In the genomic region with DNA sequence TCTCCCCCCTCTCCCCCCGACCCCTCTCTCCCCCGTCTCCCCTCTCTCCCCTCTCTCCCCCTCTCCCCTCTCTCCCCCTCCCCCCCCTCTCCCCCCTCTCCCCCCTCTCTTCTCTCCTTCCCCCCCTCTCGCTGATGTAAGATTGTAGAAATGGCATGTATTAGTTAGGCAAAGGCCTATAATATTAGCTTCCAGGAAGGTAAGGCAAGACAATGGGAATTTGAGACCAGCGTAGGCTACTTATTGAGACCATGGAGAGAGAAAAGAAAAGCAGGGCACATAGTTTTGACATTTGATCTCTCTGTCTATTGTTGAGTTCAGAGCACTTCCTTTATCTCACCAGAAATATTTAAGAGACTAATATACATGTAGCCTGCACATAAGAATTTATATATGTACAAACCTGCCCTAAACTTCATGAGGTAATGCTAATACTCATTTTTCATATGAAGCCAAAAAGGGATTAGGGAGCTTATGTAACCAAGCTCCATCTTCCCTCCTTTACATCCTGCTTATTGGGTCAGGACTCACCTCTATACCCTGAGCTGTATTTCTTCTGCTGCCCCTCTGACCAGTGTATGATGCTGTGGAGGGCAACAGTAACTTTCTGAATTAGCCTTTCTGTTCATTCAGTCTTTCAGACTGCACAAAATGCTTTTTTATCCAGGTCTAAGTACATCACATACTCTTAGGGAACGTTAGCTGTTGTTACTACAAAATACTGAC, we compare ENCODE assay signal across 21 mouse cellular contexts.
DNase-seq lines count a peak whose midpoint lies in the region; ATAC-seq lines count a peak whose summit lies in the region.
"Had no signal": no experiment of that assay in that cellular context is flagged by ENCODE, and none has a peak within 500 bp of the region (broad histone marks: within the 10 kb centered on the region; RNA-seq: fewer than 3 reads in every experiment).

No protein-coding gene starts in this region.

- no peaks in the 10 kb centered on the region for H3K27me3 ChIP-seq in forebrain, embryonic 11.5 days (ENCODE audit: control insufficient read depth, insufficient read depth, low read length)
- no peaks in the 10 kb centered on the region for H3K27me3 ChIP-seq in forebrain, embryonic 12.5 days
- no peaks in the 10 kb centered on the region for H3K27me3 ChIP-seq in midbrain, embryonic 13.5 days
- no peaks in the 10 kb centered on the region for H3K27me3 ChIP-seq in midbrain, embryonic 11.5 days (ENCODE audit: control insufficient read depth, insufficient read depth, low read length)
- no peaks in the 10 kb centered on the region for H3K27me3 ChIP-seq in hindbrain, embryonic 16.5 days (replicated peaks; ENCODE audit: control insufficient read depth, insufficient read depth, low read length)
- no peaks in the 10 kb centered on the region for H3K27me3 ChIP-seq in neural tube, embryonic 15.5 days (replicated peaks)
- H3K27me3 ChIP-seq: embryonic facial prominence, embryonic 15.5 days; heart, embryonic 13.5 days; kidney, embryonic 15.5 days; limb, embryonic 13.5 days; liver, embryonic 12.5 days; neural tube, embryonic 13.5 days had no signal

- H3K4me3 ChIP-seq in forebrain, embryonic 11.5 days (ENCODE audit: low read depth, low read length) = no peak overlapping the region
- no peak overlapping the region for H3K4me3 ChIP-seq in forebrain, embryonic 12.5 days (replicated peaks)
- H3K4me3 ChIP-seq in midbrain, embryonic 13.5 days (replicated peaks) = no peak overlapping the region
- H3K4me3 ChIP-seq in midbrain, embryonic 11.5 days (ENCODE audit: low read depth, low read length) = no peak overlapping the region
- no peak overlapping the region for H3K4me3 ChIP-seq in hindbrain, embryonic 16.5 days (ENCODE audit: low read length)
- H3K4me3 ChIP-seq in neural tube, embryonic 15.5 days (replicated peaks) = no peak overlapping the region
- H3K4me3 ChIP-seq: embryonic facial prominence, embryonic 15.5 days; heart, embryonic 13.5 days; kidney, embryonic 15.5 days; limb, embryonic 13.5 days; liver, embryonic 12.5 days; neural tube, embryonic 13.5 days had no signal

- ATAC-seq in forebrain, embryonic 11.5 days (replicated peaks; ENCODE audit: low FRiP score) = 0 out of 2 replicates have a peak, but pooled peaks have one; percentile 10
- ATAC-seq in forebrain, embryonic 12.5 days (ENCODE audit: low FRiP score) = no peak
- ATAC-seq in midbrain, embryonic 13.5 days = peak; percentile 48
- no peak for ATAC-seq in midbrain, embryonic 11.5 days (ENCODE audit: low FRiP score)
- peak; percentile 50 for ATAC-seq in hindbrain, embryonic 16.5 days
- peak; percentile 57; the same call in 1 of the 2 replicates for ATAC-seq in neural tube, embryonic 15.5 days (ENCODE audit: low FRiP score)
- ATAC-seq: CD4-positive, CD25-positive, alpha-beta regulatory T cell, adult 4 months; intestine, postnatal 0 days; liver, embryonic 12.5 days had no signal

- H3K4me1 ChIP-seq in forebrain, embryonic 11.5 days (replicated peaks; ENCODE audit: control insufficient read depth, insufficient read depth, low read length) = no peaks in the 10 kb centered on the region
- no peaks in the 10 kb centered on the region for H3K4me1 ChIP-seq in forebrain, embryonic 12.5 days
- H3K4me1 ChIP-seq in midbrain, embryonic 13.5 days (replicated peaks) = no peaks in the 10 kb centered on the region
- no peaks in the 10 kb centered on the region for H3K4me1 ChIP-seq in midbrain, embryonic 11.5 days (ENCODE audit: control insufficient read depth, insufficient read depth, low read length)
- no peaks in the 10 kb centered on the region for H3K4me1 ChIP-seq in hindbrain, embryonic 16.5 days (ENCODE audit: control insufficient read depth, insufficient read depth, low read depth, low read length)
- no peaks in the 10 kb centered on the region for H3K4me1 ChIP-seq in neural tube, embryonic 15.5 days
- H3K4me1 ChIP-seq: embryonic facial prominence, embryonic 15.5 days; heart, embryonic 13.5 days; kidney, embryonic 15.5 days; limb, embryonic 13.5 days; liver, embryonic 12.5 days; neural tube, embryonic 13.5 days had no signal

- H3K9ac ChIP-seq in forebrain, embryonic 11.5 days (ENCODE audit: low read length) = no peak overlapping the region
- no peak overlapping the region for H3K9ac ChIP-seq in forebrain, embryonic 12.5 days
- H3K9ac ChIP-seq in midbrain, embryonic 13.5 days (replicated peaks) = no peak overlapping the region
- no peak overlapping the region for H3K9ac ChIP-seq in midbrain, embryonic 11.5 days (ENCODE audit: low read length)
- no peak overlapping the region; the same call in 1 of the 2 replicates for H3K9ac ChIP-seq in hindbrain, embryonic 16.5 days (ENCODE audit: low read depth, low read length)
- H3K9ac ChIP-seq in neural tube, embryonic 15.5 days (replicated peaks) = no peak overlapping the region
- H3K9ac ChIP-seq: embryonic facial prominence, embryonic 15.5 days; heart, embryonic 13.5 days; kidney, embryonic 15.5 days; limb, embryonic 13.5 days; liver, embryonic 12.5 days; neural tube, embryonic 13.5 days had no signal

- H3K9me3 ChIP-seq in forebrain, embryonic 11.5 days (ENCODE audit: control insufficient read depth, low read length) = no peaks in the 10 kb centered on the region
- H3K9me3 ChIP-seq in forebrain, embryonic 12.5 days = no peaks in the 10 kb centered on the region
- H3K9me3 ChIP-seq in midbrain, embryonic 13.5 days = no peaks in the 10 kb centered on the region
- H3K9me3 ChIP-seq in midbrain, embryonic 11.5 days (ENCODE audit: control insufficient read depth, low read length) = no peaks in the 10 kb centered on the region
- H3K9me3 ChIP-seq in hindbrain, embryonic 16.5 days (ENCODE audit: control insufficient read depth, low read length) = no peaks in the 10 kb centered on the region
- H3K9me3 ChIP-seq in neural tube, embryonic 15.5 days (replicated peaks) = no peaks in the 10 kb centered on the region
- H3K9me3 ChIP-seq: embryonic facial prominence, embryonic 15.5 days; heart, embryonic 13.5 days; kidney, embryonic 15.5 days; limb, embryonic 13.5 days; liver, embryonic 12.5 days; neural tube, embryonic 13.5 days had no signal

- no peak for DNase-seq in forebrain, embryonic 11.5 days (ENCODE audit: low spot score)
- DNase-seq in midbrain, embryonic 11.5 days (ENCODE audit: low spot score, missing footprints) = no peak
- no peak for DNase-seq in frontal cortex, adult 2 months (ENCODE audit: extremely low spot score in 1 of 2, low spot score in 1 of 2)
- no peak for DNase-seq in B cell, adult 2 months
- DNase-seq: gastrocnemius, postnatal 25 days; lung, adult 18-20 months; lung, postnatal 14 days; right cerebral cortex, adult 18-20 months had no signal

- no peaks in the 10 kb centered on the region for H3K36me3 ChIP-seq in forebrain, embryonic 11.5 days (ENCODE audit: control insufficient read depth, insufficient read depth, low read length)
- H3K36me3 ChIP-seq in forebrain, embryonic 12.5 days (replicated peaks) = no peaks in the 10 kb centered on the region
- H3K36me3 ChIP-seq in midbrain, embryonic 13.5 days = no peaks in the 10 kb centered on the region
- no peaks in the 10 kb centered on the region for H3K36me3 ChIP-seq in midbrain, embryonic 11.5 days (ENCODE audit: control insufficient read depth, insufficient read depth, low read length)
- no peaks in the 10 kb centered on the region for H3K36me3 ChIP-seq in hindbrain, embryonic 16.5 days (ENCODE audit: control insufficient read depth, insufficient read depth, low read length)
- H3K36me3 ChIP-seq in neural tube, embryonic 15.5 days = no peaks in the 10 kb centered on the region
- H3K36me3 ChIP-seq: embryonic facial prominence, embryonic 15.5 days; heart, embryonic 13.5 days; kidney, embryonic 15.5 days; limb, embryonic 13.5 days; liver, embryonic 12.5 days; neural tube, embryonic 13.5 days had no signal

- no peak overlapping the region for H3K27ac ChIP-seq in forebrain, embryonic 11.5 days (ENCODE audit: low read depth, low read length)
- no peak overlapping the region for H3K27ac ChIP-seq in forebrain, embryonic 12.5 days
- no peak overlapping the region for H3K27ac ChIP-seq in midbrain, embryonic 13.5 days
- H3K27ac ChIP-seq in midbrain, embryonic 11.5 days (ENCODE audit: low read depth, low read length) = no peak overlapping the region
- H3K27ac ChIP-seq in hindbrain, embryonic 16.5 days (ENCODE audit: low read depth, low read length) = no peak overlapping the region
- H3K27ac ChIP-seq in neural tube, embryonic 15.5 days (replicated peaks) = no peak overlapping the region
- H3K27ac ChIP-seq: embryonic facial prominence, embryonic 15.5 days; heart, embryonic 13.5 days; kidney, embryonic 15.5 days; limb, embryonic 13.5 days; liver, embryonic 12.5 days; neural tube, embryonic 13.5 days; stomach, postnatal 0 days had no signal

- WGBS in forebrain, embryonic 11.5 days = 54% methylated on average over 3 of the region's 5 CpGs
- 46% methylated on average over 3 of the region's 5 CpGs for WGBS in forebrain, embryonic 12.5 days
- 43% methylated on average over 3 of the region's 5 CpGs for WGBS in midbrain, embryonic 13.5 days
- 48% methylated on average over 4 of the region's 5 CpGs for WGBS in midbrain, embryonic 11.5 days
- WGBS in hindbrain, embryonic 16.5 days = 41% methylated on average over 5 of the region's 5 CpGs
- 50% methylated on average over 3 of the region's 5 CpGs for WGBS in neural tube, embryonic 15.5 days

- no peak overlapping the region for H3K4me2 ChIP-seq in forebrain, embryonic 11.5 days (ENCODE audit: low read depth, low read length, severe bottlenecking)
- no peak overlapping the region for H3K4me2 ChIP-seq in forebrain, embryonic 12.5 days
- H3K4me2 ChIP-seq in midbrain, embryonic 13.5 days (replicated peaks) = no peak overlapping the region
- no peak overlapping the region for H3K4me2 ChIP-seq in midbrain, embryonic 11.5 days
- H3K4me2 ChIP-seq in hindbrain, embryonic 16.5 days (ENCODE audit: low read length) = no peak overlapping the region
- no peak overlapping the region for H3K4me2 ChIP-seq in neural tube, embryonic 15.5 days
- H3K4me2 ChIP-seq: embryonic facial prominence, embryonic 15.5 days; heart, embryonic 13.5 days; kidney, embryonic 15.5 days; limb, embryonic 13.5 days; liver, embryonic 12.5 days; neural tube, embryonic 13.5 days had no signal

Comparison
In these comparisons a context has a peak if more than half of its experiments do, and no peak if none do; other contexts are left out.
1. ATAC-seq: peak in forebrain, embryonic 11.5 days (single experiment), midbrain, embryonic 13.5 days (single experiment), hindbrain, embryonic 16.5 days (single experiment) and neural tube, embryonic 15.5 days (single experiment); none in forebrain, embryonic 12.5 days (single experiment) and midbrain, embryonic 11.5 days (single experiment).